Mouse (Mus musculus) liver, embryonic 12.5 days (tissue): Measurements from ENCODE around the gene Kcns1. TPM values are rescaled to one million over a fixed set of nuclear protein-coding genes. Genes with fewer than 3 reads are reported as not detected.
A peak's percentile ranks its signal among the peaks of the same experiment; 100 is the strongest.
"Not testable (repeated sequence)": the region's sequence is repeated elsewhere in the genome, so short reads cannot be mapped to it uniquely, and the experiment has no call there.

Source experiments
- ATAC-seq: fragments of 200-750 bp; cut with Nextera tagmentation; 2 replicates; pipeline ENCODE4 v1.8.0; 2017; ENCODE audit warnings: moderate number of reproducible peaks, mild to moderate bottlenecking, moderate library complexity
- H3K27ac ChIP-seq: fragments of 300-500 bp; sonication (generic); 2 replicates; pipeline ENCODE4 v1.5.1; 2016; ENCODE audit warnings: mild to moderate bottlenecking
- H3K27me3 ChIP-seq: fragments of 300-500 bp; sonication (generic); replicated peaks from 2 replicates; pipeline ENCODE4 v1.6.1; 2016; ENCODE audit warnings: mild to moderate bottlenecking, moderate library complexity
- H3K36me3 ChIP-seq: fragments of 300-500 bp; sonication (generic); 2 replicates; pipeline ENCODE4 v1.6.1; 2016; ENCODE audit warnings: mild to moderate bottlenecking, moderate library complexity
- H3K4me1 ChIP-seq: fragments of 300-500 bp; sonication (generic); 2 replicates; pipeline ENCODE4 v1.6.1; 2016
- H3K4me2 ChIP-seq: fragments of 300-500 bp; sonication (generic); 2 replicates; pipeline ENCODE4 v1.6.1; 2016; ENCODE audit warnings: mild to moderate bottlenecking, moderate library complexity
- H3K4me3 ChIP-seq: fragments of 300-500 bp; sonication (generic); 2 replicates; pipeline ENCODE4 v1.5.1; 2016; ENCODE audit warnings: mild to moderate bottlenecking, moderate library complexity
- H3K9ac ChIP-seq: fragments of 300-500 bp; sonication (generic); 2 replicates; pipeline ENCODE4 v1.6.1; 2016; ENCODE audit warnings: mild to moderate bottlenecking, moderate library complexity
- H3K9me3 ChIP-seq: fragments of 300-500 bp; sonication (generic); replicated peaks from 2 replicates; pipeline ENCODE4 v1.6.1; 2016; ENCODE audit warnings: mild to moderate bottlenecking, moderate library complexity
- WGBS: fragments of 180-500 bp; shearing (Covaris S2); methylation state at CpG from one replicate; pipeline ENCODE4 v1.1.7; 2016; ENCODE audit not compliant: insufficient replicate concordance; 5-methylcytosine and 5-hydroxymethylcytosine counted together
- polyA plus RNA-seq: library from polyadenylated mRNA; unstranded; fragments of >200 nt; fragmentation: Nextera tagmentation; extraction: Ambion mirVana; gene quantifications from 2 replicates; pipeline ENCODE4 v1.2.1, GENCODE M21; 2016

Gene Kcns1
- polyA plus RNA-seq, result not detected in 2 replicates

DNA sequence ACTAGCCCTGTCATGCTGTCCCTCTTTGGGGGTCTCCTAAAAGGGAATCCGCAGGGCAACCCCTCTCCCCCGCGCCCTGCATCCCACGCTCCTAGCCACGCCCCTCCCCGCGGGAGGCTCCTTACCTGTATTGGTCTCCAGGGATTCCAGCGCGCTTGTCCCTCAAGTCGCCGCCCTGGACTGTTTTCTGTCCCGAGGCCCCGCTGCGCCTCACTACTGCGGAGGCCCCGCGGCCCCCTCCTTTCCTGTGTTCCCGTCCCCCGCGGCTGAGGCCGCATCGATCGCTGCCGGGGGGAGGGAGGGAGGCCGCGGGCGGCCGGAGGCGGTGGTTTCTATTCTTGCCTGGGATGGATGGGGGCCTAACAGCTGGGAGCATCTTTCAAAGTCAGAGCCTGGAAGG is at the start of gene Kcns1:
Gene Kcns1, minus strand, starts transcription at position 212 of the 400 bp plus-strand sequence.
- Histone ChIP-seq H3K4me3 (peak within 1 kb of the TSS; percentile 31), H3K27ac (no peak within 1 kb of the TSS), H3K27me3 (peaks cover 83% of the 10 kb centered on the region), H3K4me1 (peaks cover 14% of the 10 kb centered on the region), H3K36me3 (no peaks in the 10 kb centered on the region), H3K9ac (no peak within 1 kb of the TSS), H3K4me2 (peak within 1 kb of the TSS; percentile 53), H3K9me3 (no peaks in the 10 kb centered on the region)
- ATAC-seq, result no peak
- under 1% methylated on average over 22 of the region's 29 CpGs for WGBS

- no peak for ATAC-seq
- no peak overlapping the region for H3K4me3 ChIP-seq
Observed at GRCm38 (mm10) chr2:164219295-164219694, 48.4 kb upstream of the Kcns1 start.

GRCm38 (mm10) chr2:164212711-164213110 is 41.8 kb upstream of the Kcns1 start:
- H3K4me2 ChIP-seq, result no peak overlapping the region
- no peak overlapping the region for H3K9ac ChIP-seq
- no peaks in the 10 kb centered on the region for H3K4me1 ChIP-seq
- no peaks in the 10 kb centered on the region for H3K36me3 ChIP-seq
- no peak overlapping the region for H3K27ac ChIP-seq
- no peak overlapping the region for H3K4me3 ChIP-seq
- ATAC-seq, result no peak
- 68% methylated on average over 5 of the region's 5 CpGs for WGBS
- H3K27me3 ChIP-seq, result no peaks in the 10 kb centered on the region
- no peaks in the 10 kb centered on the region for H3K9me3 ChIP-seq

More at GRCm38 (mm10) chr2:164219295-164219694, 48.4 kb upstream of the Kcns1 start:
- Histone ChIP-seq H3K9ac (no peak overlapping the region), H3K4me2 (no peak overlapping the region), H3K9me3 (no peaks in the 10 kb centered on the region), H3K4me1 (no peaks in the 10 kb centered on the region), H3K27ac (no peak overlapping the region), H3K27me3 (no peaks in the 10 kb centered on the region), H3K36me3 (no peaks in the 10 kb centered on the region)
- 65% methylated on average over 9 of the region's 9 CpGs for WGBS

DNA sequence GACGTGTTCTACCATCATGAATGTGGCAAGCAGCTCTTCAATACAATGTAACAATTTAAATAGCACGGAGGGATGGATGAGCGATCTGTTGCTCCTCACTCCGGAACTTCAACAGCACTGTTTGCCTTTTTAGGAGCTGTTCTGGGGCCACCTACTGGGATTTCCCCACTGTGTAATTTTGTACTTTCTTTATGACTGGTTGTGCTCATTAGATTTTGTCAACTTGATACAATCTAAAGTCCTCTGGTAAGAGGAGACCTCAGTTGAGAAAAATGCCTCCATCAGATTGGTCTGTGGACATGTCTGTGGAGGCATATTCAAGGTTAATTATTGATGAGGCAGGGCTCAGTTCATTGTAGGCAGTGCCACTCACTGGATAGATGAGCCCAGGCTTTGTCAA is 40.0 kb upstream of the Kcns1 start:
- Histone ChIP-seq H3K36me3 (no peaks in the 10 kb centered on the region), H3K4me2 (no peak overlapping the region), H3K9me3 (no peaks in the 10 kb centered on the region), H3K4me1 (no peaks in the 10 kb centered on the region), H3K27me3 (no peaks in the 10 kb centered on the region), H3K4me3 (no peak overlapping the region), H3K9ac (no peak overlapping the region), H3K27ac (no peak overlapping the region)
- ATAC-seq, result no peak
- WGBS, result 76% methylated on average over 4 of the region's 4 CpGs

DNA sequence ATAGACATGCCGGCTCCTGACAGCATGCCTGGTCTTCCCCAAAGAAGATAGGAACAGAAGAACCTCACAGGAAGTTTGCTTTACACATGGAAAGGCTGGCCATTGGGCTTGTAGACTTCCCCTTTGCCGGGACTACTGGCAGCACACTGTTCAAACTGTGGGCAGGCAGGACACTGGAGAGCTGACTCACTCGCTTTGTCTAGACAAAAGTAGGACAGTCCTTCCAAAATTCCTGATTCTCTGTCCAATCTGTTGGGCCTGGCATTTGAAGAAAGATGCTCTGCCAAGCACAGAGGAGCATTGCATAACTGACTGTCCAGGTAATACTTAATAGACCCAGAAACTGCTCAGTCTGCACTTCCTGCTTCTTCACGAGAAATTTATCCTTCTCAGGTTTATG is 35.8 kb upstream of the Kcns1 start:
- WGBS, result 45% methylated on average over 4 of the region's 4 CpGs
- H3K36me3 ChIP-seq, result no peaks in the 10 kb centered on the region
- no peak overlapping the region for H3K4me2 ChIP-seq
- no peak overlapping the region for H3K9ac ChIP-seq
- no peak for ATAC-seq
- no peaks in the 10 kb centered on the region for H3K4me1 ChIP-seq
- H3K27ac ChIP-seq, result no peak overlapping the region
- H3K27me3 ChIP-seq, result no peaks in the 10 kb centered on the region
- H3K4me3 ChIP-seq, result no peak overlapping the region
- H3K9me3 ChIP-seq, result no peaks in the 10 kb centered on the region

DNA sequence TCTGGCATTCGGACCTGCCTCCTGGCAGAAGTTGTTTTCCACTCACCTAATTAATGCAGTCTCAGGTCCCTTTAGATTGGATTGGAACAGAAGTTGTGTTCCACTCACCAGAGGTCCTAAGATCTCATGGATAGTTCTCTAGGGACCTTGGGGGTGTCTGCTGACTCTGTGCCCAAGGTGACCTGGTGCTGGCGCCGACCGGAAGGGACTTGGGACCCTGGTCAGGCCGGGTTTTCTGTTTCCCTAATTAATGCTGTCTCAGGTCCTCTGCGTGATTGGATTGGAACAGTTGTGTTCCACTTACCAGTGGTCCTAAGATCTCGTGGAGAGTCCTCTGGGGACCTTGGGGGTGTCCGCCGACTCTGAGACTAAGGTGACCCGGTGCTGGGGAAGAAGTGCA is 35.1 kb upstream of the Kcns1 start:
- H3K27me3 ChIP-seq, H3K36me3 ChIP-seq, ATAC-seq, H3K4me1 ChIP-seq, H3K9me3 ChIP-seq, H3K9ac ChIP-seq, H3K4me3 ChIP-seq, H3K4me2 ChIP-seq, H3K27ac ChIP-seq: not testable (repeated sequence)
- WGBS, result 74% methylated on average over 10 of the region's 10 CpGs

- Histone ChIP-seq H3K27ac (no peak within 1 kb of the TSS), H3K4me1 (no peaks in the 10 kb centered on the region), H3K27me3 (no peaks in the 10 kb centered on the region), H3K9me3 (0 out of 2 replicates have a peak, but pooled peaks cover 4% of the 10 kb centered on the region), H3K36me3 (no peaks in the 10 kb centered on the region), H3K4me2 (no peak within 1 kb of the TSS), H3K9ac (no peak within 1 kb of the TSS), H3K4me3 (no peak within 1 kb of the TSS)
- no peak for ATAC-seq
- WGBS, result 70% methylated on average over 20 of the region's 20 CpGs
Observed at GRCm38 (mm10) chr2:164199626-164200327, 28.9 kb upstream of the Kcns1 start, which contains the start of gene Wfdc15a. TSS of gene Wfdc15a (minus strand) at chr2:164200130.

GRCm38 (mm10) chr2:164196700-164196990 is 25.7 kb upstream of the Kcns1 start:
- no peak overlapping the region for H3K4me3 ChIP-seq
- H3K9me3 ChIP-seq, result 0 out of 2 replicates have a peak, but pooled peaks cover 4% of the 10 kb centered on the region
- H3K4me1 ChIP-seq, result no peaks in the 10 kb centered on the region
- no peaks in the 10 kb centered on the region for H3K27me3 ChIP-seq
- no peak overlapping the region for H3K9ac ChIP-seq
- 74% methylated on average over 5 of the region's 5 CpGs for WGBS
- no peak overlapping the region for H3K27ac ChIP-seq
- no peak for ATAC-seq
- no peak overlapping the region for H3K4me2 ChIP-seq
- no peaks in the 10 kb centered on the region for H3K36me3 ChIP-seq

GRCm38 (mm10) chr2:164195971-164196699 is 25.2 kb upstream of the Kcns1 start:
- H3K9me3 ChIP-seq, result 0 out of 2 replicates have a peak, but pooled peaks cover 4% of the 10 kb centered on the region
- no peak overlapping the region for H3K9ac ChIP-seq
- no peak for ATAC-seq
- H3K27ac ChIP-seq, result no peak overlapping the region
- H3K4me1 ChIP-seq, result no peaks in the 10 kb centered on the region
- H3K4me3 ChIP-seq, result no peak overlapping the region
- H3K4me2 ChIP-seq, result no peak overlapping the region
- H3K27me3 ChIP-seq, result no peaks in the 10 kb centered on the region
- no peaks in the 10 kb centered on the region for H3K36me3 ChIP-seq
- WGBS, result 65% methylated on average over 5 of the region's 5 CpGs

DNA sequence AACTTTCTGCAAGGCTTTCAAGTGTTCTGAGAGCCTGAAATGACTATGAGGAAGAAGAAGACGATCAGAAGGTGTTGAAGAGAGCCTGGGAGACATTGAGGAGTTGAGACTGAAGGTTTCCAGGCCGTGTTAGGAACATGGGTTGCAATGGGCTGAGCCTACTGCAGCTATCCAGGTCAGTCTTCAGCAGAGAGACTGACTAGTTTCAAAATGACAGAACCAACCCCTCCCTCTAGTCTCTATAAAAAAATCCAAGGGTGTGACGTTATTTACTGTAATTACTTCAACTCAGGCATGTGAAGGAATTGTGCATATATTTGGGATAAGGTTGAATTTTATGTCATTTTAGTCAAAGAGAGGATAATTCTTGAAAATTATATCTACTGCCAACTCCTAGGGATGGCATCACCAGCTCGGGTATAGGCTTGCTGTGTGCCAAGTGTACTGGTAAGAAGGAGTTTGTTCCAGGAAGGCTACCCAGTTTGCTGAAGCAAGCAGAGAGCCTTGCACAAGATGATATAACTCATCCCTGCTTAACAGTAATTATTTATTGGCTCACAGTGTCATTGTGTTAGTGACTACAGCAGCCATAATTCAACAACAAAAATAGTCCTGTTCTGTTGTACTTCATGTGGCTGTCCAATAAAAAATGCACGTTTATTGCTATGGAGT is 24.2 kb upstream of the Kcns1 start:
- no peaks in the 10 kb centered on the region for H3K36me3 ChIP-seq
- H3K4me1 ChIP-seq, result no peaks in the 10 kb centered on the region
- whole genome bisulfite sequencing, result 58% methylated on average over 5 of the region's 5 CpGs
- H3K9me3 ChIP-seq, result 0 out of 2 replicates have a peak, but pooled peaks cover 4% of the 10 kb centered on the region
- ATAC-seq, result no peak
- no peaks in the 10 kb centered on the region for H3K27me3 ChIP-seq
- H3K4me3 ChIP-seq, result no peak overlapping the region
- no peak overlapping the region for H3K4me2 ChIP-seq
- no peak overlapping the region for H3K27ac ChIP-seq
- no peak overlapping the region for H3K9ac ChIP-seq

DNA sequence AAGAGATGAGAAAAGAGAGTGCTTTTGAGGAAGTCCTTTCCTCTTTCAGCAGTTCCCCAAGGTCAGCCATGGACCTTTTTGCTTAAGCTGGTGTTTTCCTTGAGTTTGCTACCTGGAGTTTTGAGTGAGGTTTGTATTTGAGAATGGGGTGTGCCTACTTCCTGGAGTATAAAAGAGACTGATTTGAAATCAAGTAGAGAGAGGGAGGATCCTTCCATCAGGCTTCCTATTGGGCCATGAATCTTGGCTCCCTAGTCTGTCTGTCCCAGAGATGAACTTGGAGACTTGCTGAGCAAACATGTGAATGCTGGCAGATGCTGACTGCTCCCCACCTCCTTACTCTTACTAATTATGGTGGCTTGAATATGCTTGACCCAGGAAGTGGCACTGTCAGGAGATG is 21.4 kb upstream of the Kcns1 start:
- Histone ChIP-seq H3K27ac (no peak overlapping the region), H3K4me1 (no peaks in the 10 kb centered on the region), H3K9me3 (no peaks in the 10 kb centered on the region), H3K9ac (no peak overlapping the region), H3K4me2 (no peak overlapping the region), H3K36me3 (no peaks in the 10 kb centered on the region), H3K4me3 (no peak overlapping the region), H3K27me3 (no peaks in the 10 kb centered on the region; the same call in 1 of the 2 replicates)
- ATAC-seq, result no peak

DNA sequence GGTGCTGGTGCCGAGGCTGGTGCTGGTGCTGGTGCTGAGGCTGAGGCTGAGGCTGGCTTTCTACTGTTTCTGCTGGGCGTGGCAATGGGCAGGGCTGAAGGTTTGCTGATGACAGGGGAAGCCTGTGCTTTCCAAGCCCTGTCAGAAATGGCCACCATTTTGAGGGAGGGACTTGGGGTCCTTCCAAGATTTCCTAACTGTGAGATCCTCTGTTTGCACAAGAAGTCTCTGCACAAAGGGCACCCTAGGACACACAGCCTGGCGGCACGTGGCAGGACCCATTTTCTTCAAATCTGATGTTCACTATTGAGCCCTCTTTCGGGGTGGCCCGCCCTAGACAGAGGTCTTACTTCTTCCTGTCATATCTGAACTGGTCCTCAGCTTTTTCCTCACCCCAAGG is 19.7 kb upstream of the Kcns1 start, which contains the start of gene Wfdc12:
Gene Wfdc12, minus strand, starts transcription at position 33 of the 400 bp plus-strand sequence.
- 67% methylated on average over 6 of the region's 6 CpGs for WGBS
- no peak within 1 kb of the TSS for H3K27ac ChIP-seq
- H3K9ac ChIP-seq, result no peak within 1 kb of the TSS
- peaks cover under 1% of the 10 kb centered on the region; the same call in 1 of the 2 replicates for H3K27me3 ChIP-seq
- no peaks in the 10 kb centered on the region for H3K4me1 ChIP-seq
- ATAC-seq, result no peak
- H3K36me3 ChIP-seq, result no peaks in the 10 kb centered on the region
- no peak within 1 kb of the TSS for H3K4me3 ChIP-seq
- H3K9me3 ChIP-seq, result no peaks in the 10 kb centered on the region
- H3K4me2 ChIP-seq, result no peak within 1 kb of the TSS
